Mouse (Mus musculus) heart, embryonic 11.5 days (tissue): ENCODE results near the gene Paxbp1. TPM values are rescaled to one million over a fixed set of nuclear protein-coding genes. Genes with fewer than 3 reads are reported as not detected.
"Not testable (repeated sequence)": the region's sequence is repeated elsewhere in the genome, so short reads cannot be mapped to it uniquely, and the experiment has no call there.

Experiments used
- ATAC-seq: fragments of 200-750 bp; cut with Nextera tagmentation; replicated peaks from 2 replicates; pipeline ENCODE4 v1.8.0; 2017; ENCODE audit warnings: moderate library complexity; ENCODE audit not compliant: insufficient number of reproducible peaks, low FRiP score, low TSS enrichment
- H3K27ac ChIP-seq: fragments of 300-500 bp; sonication (generic); 2 replicates; pipeline ENCODE4 v1.5.1; 2014; ENCODE audit warnings: mild to moderate bottlenecking, low read depth, low read length
- H3K27me3 ChIP-seq: fragments of 300-500 bp; sonication (generic); 2 replicates; pipeline ENCODE4 v1.6.1; 2014; ENCODE audit warnings: mild to moderate bottlenecking, low read length, mixed read lengths; ENCODE audit not compliant: control insufficient read depth, insufficient read depth
- H3K36me3 ChIP-seq: fragments of 300-500 bp; sonication (generic); 2 replicates; pipeline ENCODE4 v1.6.1; 2014; ENCODE audit warnings: mild to moderate bottlenecking, low read length, moderate library complexity, mixed read lengths; ENCODE audit not compliant: control insufficient read depth, insufficient read depth
- H3K4me1 ChIP-seq: fragments of 300-500 bp; sonication (generic); 2 replicates; pipeline ENCODE4 v1.6.1; 2014; ENCODE audit warnings: low read length; ENCODE audit not compliant: control insufficient read depth, insufficient read depth
- H3K4me2 ChIP-seq: fragments of 300-500 bp; sonication (generic); 2 replicates; pipeline ENCODE4 v1.6.1; 2014; ENCODE audit warnings: mild to moderate bottlenecking, moderate library complexity
- H3K4me3 ChIP-seq: fragments of 300-500 bp; sonication (generic); 2 replicates; pipeline ENCODE4 v1.5.1; 2014; ENCODE audit warnings: low read depth, low read length
- H3K9ac ChIP-seq: fragments of 300-500 bp; sonication (generic); 2 replicates; pipeline ENCODE4 v1.6.1; 2014; ENCODE audit warnings: mild to moderate bottlenecking, low read depth, low read length, moderate library complexity
- H3K9me3 ChIP-seq: fragments of 300-500 bp; sonication (generic); replicated peaks from 2 replicates; pipeline ENCODE4 v1.6.1; 2016; ENCODE audit warnings: low read length; ENCODE audit not compliant: control insufficient read depth
- WGBS: fragments of 180-500 bp; shearing (Covaris S2); extraction: QIAGEN DNeasy Blood & Tissue Kit; methylation state at CpG from one replicate; pipeline ENCODE4 v1.1.7; 2014; ENCODE audit not compliant: insufficient replicate concordance; 5-methylcytosine and 5-hydroxymethylcytosine counted together
- polyA plus RNA-seq: library from polyadenylated mRNA; unstranded; fragments of >200 nt; fragmentation: Nextera tagmentation; extraction: Ambion mirVana; gene quantifications from 2 replicates; pipeline ENCODE4 v1.2.1, GENCODE M21; 2014

Gene Paxbp1
- polyA plus RNA-seq, 1 experiment from 2014 or later, result 55.5 TPM

- 77% methylated on average over 8 of the region's 8 CpGs for whole genome bisulfite sequencing
- not testable (repeated sequence) for H3K9me3 ChIP-seq, ATAC-seq
Observed at GRCm38 (mm10) chr16:91075423-91075822, 31.1 kb upstream of the Paxbp1 start.

GRCm38 (mm10) chr16:91073163-91073892, 29.0 kb upstream of the Paxbp1 start:
- Histone ChIP-seq H3K27me3 (no peaks in the 10 kb centered on the region), H3K9ac (no peak overlapping the region), H3K27ac (no peak overlapping the region), H3K4me1 (0 out of 2 replicates have a peak, but pooled peaks cover 4% of the 10 kb centered on the region), H3K4me2 (peak overlapping the region; percentile 29; the same call in 1 of the 2 replicates), H3K4me3 (no peak overlapping the region), H3K36me3 (no peaks in the 10 kb centered on the region), H3K9me3 (0 out of 2 replicates have a peak, but pooled peaks cover 3% of the 10 kb centered on the region)
- WGBS, result 34% methylated on average over 21 of the region's 24 CpGs
- ATAC-seq, result peak; percentile 76; the same call in 1 of the 2 replicates

More at GRCm38 (mm10) chr16:91075423-91075822, 31.1 kb upstream of the Paxbp1 start:
- not testable (repeated sequence) for H3K36me3 ChIP-seq, H3K4me1 ChIP-seq, H3K27me3 ChIP-seq, H3K4me3 ChIP-seq, H3K27ac ChIP-seq, H3K9ac ChIP-seq, H3K4me2 ChIP-seq

DNA sequence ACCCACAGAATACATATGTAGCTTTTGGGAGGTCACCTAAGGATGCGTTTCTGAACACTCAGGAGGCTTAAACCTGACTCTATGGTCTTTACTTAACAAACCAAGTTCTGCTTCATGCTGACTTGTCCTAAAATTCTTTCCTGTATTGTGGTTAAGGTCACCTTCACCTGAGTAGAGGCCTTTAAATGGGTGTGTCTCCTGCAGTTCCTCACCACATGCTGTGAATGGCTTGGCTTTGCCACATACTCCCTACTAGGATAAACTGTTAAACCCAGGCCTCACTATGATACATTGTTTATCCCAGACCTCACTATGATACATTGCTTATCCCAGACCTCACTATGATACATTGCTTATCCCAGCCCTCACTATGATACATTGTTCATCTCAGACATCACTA, 27.9 kb upstream of the Paxbp1 start:
- H3K27me3 ChIP-seq, result no peaks in the 10 kb centered on the region
- H3K27ac ChIP-seq, result no peak overlapping the region
- no peaks in the 10 kb centered on the region for H3K36me3 ChIP-seq
- H3K4me2 ChIP-seq, result no peak overlapping the region
- no peak for ATAC-seq
- H3K4me3 ChIP-seq, result no peak overlapping the region
- WGBS, result 82% methylated on average over 1 of the region's 1 CpGs
- H3K9me3 ChIP-seq, result no peaks in the 10 kb centered on the region
- H3K4me1 ChIP-seq, result 0 out of 2 replicates have a peak, but pooled peaks cover 4% of the 10 kb centered on the region
- H3K9ac ChIP-seq, result no peak overlapping the region

DNA sequence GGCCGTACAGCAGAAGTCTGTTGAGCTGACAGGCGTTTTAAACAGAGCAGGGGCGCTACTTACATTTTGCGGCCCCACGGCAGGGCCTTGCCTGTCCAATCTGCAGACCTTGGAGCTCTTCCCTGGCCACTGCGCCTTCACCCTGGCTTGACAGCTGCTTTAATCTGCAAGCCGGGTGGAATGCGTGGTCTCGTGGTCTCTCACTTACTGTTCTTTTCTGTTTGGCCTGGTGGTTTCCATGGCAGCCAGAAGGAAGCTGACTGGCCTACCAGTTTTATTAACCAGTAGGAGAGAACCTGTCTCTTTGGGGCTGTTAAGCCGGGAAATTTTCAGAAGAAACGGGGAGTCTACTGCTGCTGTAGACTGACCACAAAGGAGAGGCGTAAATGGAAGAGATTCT, 24.6 kb upstream of the Paxbp1 start:
- Histone ChIP-seq H3K4me2 (0 out of 2 replicates have a peak overlapping the region, but pooled peaks have one; percentile 15), H3K4me3 (no peak overlapping the region), H3K27ac (no peak overlapping the region), H3K4me1 (0 out of 2 replicates have a peak, but pooled peaks cover 4% of the 10 kb centered on the region), H3K27me3 (0 out of 2 replicates have a peak, but pooled peaks cover 2% of the 10 kb centered on the region), H3K9me3 (no peaks in the 10 kb centered on the region), H3K36me3 (no peaks in the 10 kb centered on the region), H3K9ac (no peak overlapping the region)
- WGBS, result 28% methylated on average over 12 of the region's 12 CpGs
- no peak for ATAC-seq

DNA sequence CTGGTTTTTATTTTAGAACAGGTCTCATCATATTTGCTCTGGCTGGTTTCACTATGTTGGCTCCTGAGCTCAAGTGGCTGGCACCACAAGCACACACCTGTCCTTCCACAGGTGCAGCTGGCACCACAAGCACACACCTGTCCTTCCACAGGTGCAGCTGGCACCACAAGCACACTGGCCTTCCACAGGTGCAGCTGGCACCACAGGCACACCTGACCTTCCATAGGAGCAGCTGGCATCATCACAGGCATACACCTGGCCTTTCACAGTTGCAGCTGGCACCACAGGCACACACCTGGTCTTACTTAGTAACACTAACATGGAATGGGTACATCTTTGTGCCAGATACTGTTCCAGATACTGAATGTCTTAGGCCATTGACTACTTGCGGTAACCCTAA, 22.8 kb upstream of the Paxbp1 start:
- Histone ChIP-seq H3K9me3 (no peaks in the 10 kb centered on the region), H3K27me3 (0 out of 2 replicates have a peak, but pooled peaks cover 2% of the 10 kb centered on the region), H3K9ac (no peak overlapping the region), H3K4me3 (no peak overlapping the region), H3K36me3 (no peaks in the 10 kb centered on the region), H3K4me1 (0 out of 2 replicates have a peak, but pooled peaks cover 4% of the 10 kb centered on the region), H3K4me2 (no peak overlapping the region), H3K27ac (no peak overlapping the region)
- no peak for ATAC-seq
- WGBS, result 97% methylated on average over 1 of the region's 1 CpGs

GRCm38 (mm10) chr16:91064583-91065365, 20.4 kb upstream of the Paxbp1 start:
- H3K27ac ChIP-seq, result no peak overlapping the region
- ATAC-seq, result no peak
- no peaks in the 10 kb centered on the region for H3K36me3 ChIP-seq
- 0 out of 2 replicates have a peak, but pooled peaks cover 2% of the 10 kb centered on the region for H3K27me3 ChIP-seq
- no peaks in the 10 kb centered on the region for H3K9me3 ChIP-seq
- H3K4me2 ChIP-seq, result no peak overlapping the region
- WGBS, result 76% methylated on average over 12 of the region's 12 CpGs
- H3K9ac ChIP-seq, result no peak overlapping the region
- H3K4me3 ChIP-seq, result no peak overlapping the region
- 0 out of 2 replicates have a peak, but pooled peaks cover 4% of the 10 kb centered on the region for H3K4me1 ChIP-seq

GRCm38 (mm10) chr16:91063786-91064185, 19.4 kb upstream of the Paxbp1 start:
- H3K36me3 ChIP-seq, result no peaks in the 10 kb centered on the region
- H3K9ac ChIP-seq, result no peak overlapping the region
- 69% methylated on average over 10 of the region's 10 CpGs for WGBS
- no peak overlapping the region for H3K4me3 ChIP-seq
- no peak overlapping the region for H3K27ac ChIP-seq
- ATAC-seq, result no peak
- H3K27me3 ChIP-seq, result 0 out of 2 replicates have a peak, but pooled peaks cover 2% of the 10 kb centered on the region
- no peak overlapping the region for H3K4me2 ChIP-seq
- H3K4me1 ChIP-seq, result no peaks in the 10 kb centered on the region
- no peaks in the 10 kb centered on the region for H3K9me3 ChIP-seq

DNA sequence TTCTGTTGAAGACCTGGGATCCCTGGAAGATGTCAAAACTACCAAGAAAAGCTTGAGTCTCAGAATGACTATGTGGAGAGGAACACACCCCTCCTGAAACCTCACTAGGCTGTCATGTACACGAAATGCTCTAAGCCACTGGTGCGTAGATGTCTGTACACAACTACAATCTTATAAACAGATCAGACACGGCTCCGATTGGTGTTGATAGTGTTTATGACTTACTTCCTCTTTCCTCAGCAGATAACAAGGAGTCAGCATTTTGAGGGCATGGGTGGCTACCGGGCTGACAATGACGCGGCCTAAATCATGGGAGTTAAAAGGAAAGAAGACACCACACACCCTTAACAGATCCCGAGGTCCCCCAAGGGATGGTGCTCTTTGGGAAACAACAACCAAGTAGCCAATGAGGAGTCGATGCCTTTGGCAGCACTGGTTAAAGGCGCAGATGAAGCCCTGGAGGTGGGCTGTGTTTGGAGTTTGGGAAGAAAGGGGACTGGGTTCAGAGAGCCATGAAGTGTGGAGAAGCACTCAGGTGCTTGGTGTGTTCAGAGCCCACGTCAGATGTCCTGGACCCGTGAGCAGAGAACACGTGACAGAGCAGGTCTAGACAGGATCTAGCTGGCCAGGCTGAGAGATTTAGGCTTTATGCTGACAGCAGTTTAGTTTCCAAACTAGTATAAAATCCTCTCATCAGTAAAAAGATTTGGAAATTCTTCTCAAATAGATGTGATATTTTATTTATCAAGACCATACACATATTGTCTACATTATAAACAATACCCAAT, 17.4 kb upstream of the Paxbp1 start:
- no peak overlapping the region for H3K9ac ChIP-seq
- no peaks in the 10 kb centered on the region for H3K36me3 ChIP-seq
- H3K27ac ChIP-seq, result no peak overlapping the region
- H3K27me3 ChIP-seq, result 0 out of 2 replicates have a peak, but pooled peaks cover 2% of the 10 kb centered on the region
- WGBS, result 67% methylated on average over 13 of the region's 13 CpGs
- no peak for ATAC-seq
- H3K4me3 ChIP-seq, result no peak overlapping the region
- H3K4me2 ChIP-seq, result no peak overlapping the region
- peaks cover 7% of the 10 kb centered on the region; the same call in 1 of the 2 replicates for H3K4me1 ChIP-seq
- H3K9me3 ChIP-seq, result no peaks in the 10 kb centered on the region
